Mouse (Mus musculus): ENCODE data around the gene Mrpl58.

Mrpl58 gene

DNA sequence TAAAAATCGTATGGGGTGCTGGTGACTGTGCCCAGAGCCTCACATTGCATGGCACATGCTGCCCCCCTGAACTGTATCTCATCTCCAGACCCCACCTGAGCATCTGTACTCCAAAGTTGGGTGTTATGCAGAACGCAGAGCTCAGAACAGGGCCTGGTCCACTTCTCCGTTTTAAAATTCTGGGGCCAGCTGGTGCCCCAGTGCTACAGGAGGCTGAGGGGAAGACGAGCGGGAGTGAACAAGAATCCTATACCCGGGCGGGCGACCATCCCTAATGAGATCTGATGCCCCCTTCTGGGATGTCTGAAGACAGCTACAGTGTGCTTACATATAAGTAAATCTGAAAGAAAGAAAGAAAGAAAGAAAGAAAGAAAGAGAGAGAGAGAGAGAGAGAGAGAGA is 57.4 kb downstream of the Mrpl58 start:
- no peak for DNase-seq (ENCODE audit: low spot score)

DNA sequence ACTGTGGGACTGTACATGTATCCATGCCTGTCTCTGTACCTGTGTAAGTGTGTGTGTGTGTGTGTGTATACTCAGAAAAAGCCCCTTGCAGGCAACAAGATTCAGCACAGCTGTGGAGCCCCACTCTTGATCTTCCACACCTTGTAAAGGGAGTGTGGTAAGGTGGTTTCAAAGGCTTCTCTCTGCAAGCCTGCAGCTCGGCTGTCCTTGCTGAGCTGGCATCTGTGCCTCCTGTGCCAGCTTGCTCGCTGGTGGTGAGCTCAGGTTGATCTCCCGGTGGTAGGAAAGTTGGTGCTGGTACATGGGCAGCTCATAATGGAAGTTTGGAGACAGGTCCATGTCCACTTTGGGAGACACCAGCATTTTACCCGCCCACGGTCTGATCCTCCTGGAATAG is 58.3 kb downstream of the Mrpl58 start:
- DNase-seq (ENCODE audit: low spot score) = no peak
